Mouse (Mus musculus): ENCODE data around the gene Msi2. TPM values are rescaled to one million over a fixed set of nuclear protein-coding genes. Genes with fewer than 3 reads are reported as not detected.

Msi2 gene
- polyA plus RNA-seq, 1 experiment from 2014 or later: 3.9 TPM

DNA sequence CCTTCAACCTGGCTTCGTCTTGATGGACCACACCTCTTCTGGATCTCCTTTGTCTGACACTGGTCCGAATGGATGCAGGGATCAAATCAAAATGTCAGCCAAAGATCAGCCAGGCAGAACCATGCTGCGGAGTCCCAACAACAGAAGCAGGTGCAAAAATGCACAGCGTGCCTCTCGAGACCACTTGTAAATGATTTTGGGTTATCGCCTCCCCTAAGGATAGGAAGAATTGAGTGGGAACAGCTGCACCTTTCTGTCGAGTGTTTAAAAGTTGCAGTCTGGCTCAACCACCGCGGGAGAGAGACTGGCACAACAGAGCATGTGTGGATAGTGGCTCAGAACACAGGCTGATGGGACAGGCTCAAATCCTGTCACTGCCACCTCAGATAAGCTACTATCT is 361.0 kb downstream of the Msi2 start:
- DNase-seq: no peak

DNA sequence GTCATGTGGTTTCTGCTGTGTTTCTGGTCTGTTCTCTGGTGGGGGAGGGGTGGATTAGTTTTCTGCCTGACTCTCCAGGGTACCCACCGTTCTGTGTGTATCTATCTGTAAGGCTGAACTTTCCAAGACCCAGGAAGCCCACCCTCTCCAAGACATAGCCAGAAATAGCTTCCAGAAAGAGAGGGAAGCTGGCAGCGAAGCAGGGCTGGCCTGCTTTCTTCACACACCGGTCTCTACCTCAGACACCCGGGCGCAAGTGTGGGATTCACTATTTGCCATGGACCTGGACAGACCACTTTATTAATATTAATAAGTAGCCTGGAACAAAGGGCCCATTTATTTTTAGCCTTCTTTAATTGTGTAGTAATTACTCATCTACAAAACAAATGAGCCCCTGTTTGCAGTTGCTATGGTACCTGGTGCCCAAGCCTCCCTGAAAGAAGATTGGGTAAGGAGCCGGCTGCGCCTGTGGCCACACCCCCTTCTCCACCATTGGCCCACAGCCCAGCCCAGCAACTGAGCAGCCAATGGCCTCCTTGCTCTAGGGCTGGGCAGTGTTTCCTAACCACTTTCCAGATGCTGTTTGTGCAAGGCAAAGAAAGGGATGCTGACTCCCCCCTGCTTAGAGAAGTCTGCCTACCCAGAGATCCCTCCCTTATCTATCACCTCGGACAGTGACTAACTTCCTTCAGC is 361.6 kb downstream of the Msi2 start:
- 0 out of 2 replicates have a peak, but pooled peaks cover 3% of the 10 kb centered on the region for H3K36me3 ChIP-seq
- 60% methylated on average over 8 of the region's 8 CpGs for WGBS (ENCODE audit: insufficient replicate concordance)
- no peak overlapping the region for H3K9ac ChIP-seq
- H3K27ac ChIP-seq: no peak overlapping the region
- H3K4me1 ChIP-seq (replicated peaks): peaks cover 54% of the 10 kb centered on the region
- no peaks in the 10 kb centered on the region for H3K9me3 ChIP-seq (replicated peaks)
- DNase-seq (peak; percentile 58), ATAC-seq (ENCODE audit: low read depth) (peak; percentile 83)
- H3K4me2 ChIP-seq: no peak overlapping the region
- no peaks in the 10 kb centered on the region for H3K27me3 ChIP-seq
- H3K4me3 ChIP-seq (replicated peaks): no peak overlapping the region

More for the DNA sequence above, 361.0 kb downstream of the Msi2 start:
- Histone ChIP-seq H3K4me2 (no peak overlapping the region), H3K4me3 (replicated peaks) (no peak overlapping the region), H3K36me3 (0 out of 2 replicates have a peak, but pooled peaks cover 4% of the 10 kb centered on the region), H3K27me3 (no peaks in the 10 kb centered on the region), H3K9ac (no peak overlapping the region), H3K4me1 (replicated peaks) (peaks cover 48% of the 10 kb centered on the region), H3K27ac (no peak overlapping the region), H3K9me3 (replicated peaks) (no peaks in the 10 kb centered on the region)
- 51% methylated on average over 9 of the region's 9 CpGs for WGBS (ENCODE audit: insufficient replicate concordance)
- 0 out of 2 replicates have a peak, but pooled peaks have one; percentile 32 for ATAC-seq (ENCODE audit: low read depth)

DNA sequence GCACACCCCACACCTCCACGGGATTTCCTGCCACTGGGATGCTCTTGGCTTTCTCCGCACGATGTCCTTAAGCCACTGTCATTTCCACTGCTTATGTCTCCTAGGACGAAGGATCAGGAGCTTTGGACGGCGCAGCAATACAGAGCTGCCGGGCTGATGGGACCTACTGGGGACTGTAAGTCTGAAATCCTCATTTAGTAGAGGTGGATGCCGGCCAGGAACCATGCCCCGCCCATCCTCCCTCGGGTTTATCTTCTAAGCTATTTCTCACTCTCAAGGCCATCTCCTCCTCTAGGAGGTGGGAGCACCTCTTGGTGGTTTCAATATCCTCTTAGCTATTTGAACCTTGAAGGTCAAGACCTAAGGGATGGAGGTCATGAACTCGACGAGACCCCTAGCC is 362.3 kb downstream of the Msi2 start:
- peaks cover 57% of the 10 kb centered on the region for H3K4me1 ChIP-seq (replicated peaks)
- H3K27me3 ChIP-seq: no peaks in the 10 kb centered on the region
- WGBS (ENCODE audit: insufficient replicate concordance): 67% methylated on average over 12 of the region's 12 CpGs
- H3K4me2 ChIP-seq: no peak overlapping the region
- H3K4me3 ChIP-seq (replicated peaks): no peak overlapping the region
- no peaks in the 10 kb centered on the region for H3K36me3 ChIP-seq
- H3K9me3 ChIP-seq (replicated peaks): no peaks in the 10 kb centered on the region
- H3K9ac ChIP-seq: no peak overlapping the region
- no peak for DNase-seq
- no peak overlapping the region for H3K27ac ChIP-seq
- ATAC-seq (ENCODE audit: low read depth): no peak

DNA sequence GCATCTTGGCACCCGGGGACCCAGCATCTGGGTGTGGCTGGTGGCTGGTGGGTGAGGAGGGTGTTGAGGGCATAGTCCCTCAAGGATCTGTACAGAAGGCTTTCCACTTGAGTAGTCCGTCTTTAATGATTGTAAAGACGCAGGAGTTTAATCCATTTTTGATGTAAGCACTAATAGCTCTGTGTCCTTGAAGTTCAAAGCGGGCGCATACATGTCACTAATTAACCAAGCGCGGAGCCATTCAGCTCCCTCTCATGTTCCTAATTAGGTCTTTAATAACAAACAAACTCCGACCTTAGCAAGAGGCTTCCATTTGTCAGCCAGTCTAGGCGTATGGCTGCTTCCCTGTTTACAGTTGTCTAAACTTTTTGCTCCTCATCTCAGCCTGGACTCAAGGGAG is 363.5 kb downstream of the Msi2 start:
- WGBS (ENCODE audit: insufficient replicate concordance): 84% methylated on average over 9 of the region's 9 CpGs
- Histone ChIP-seq H3K4me3 (replicated peaks) (no peak overlapping the region), H3K4me2 (no peak overlapping the region), H3K27me3 (no peaks in the 10 kb centered on the region), H3K4me1 (replicated peaks) (peaks cover 53% of the 10 kb centered on the region), H3K9ac (no peak overlapping the region), H3K9me3 (replicated peaks) (no peaks in the 10 kb centered on the region), H3K36me3 (no peaks in the 10 kb centered on the region), H3K27ac (no peak overlapping the region)
- no peak for DNase-seq
- no peak for ATAC-seq (ENCODE audit: low read depth)

DNA sequence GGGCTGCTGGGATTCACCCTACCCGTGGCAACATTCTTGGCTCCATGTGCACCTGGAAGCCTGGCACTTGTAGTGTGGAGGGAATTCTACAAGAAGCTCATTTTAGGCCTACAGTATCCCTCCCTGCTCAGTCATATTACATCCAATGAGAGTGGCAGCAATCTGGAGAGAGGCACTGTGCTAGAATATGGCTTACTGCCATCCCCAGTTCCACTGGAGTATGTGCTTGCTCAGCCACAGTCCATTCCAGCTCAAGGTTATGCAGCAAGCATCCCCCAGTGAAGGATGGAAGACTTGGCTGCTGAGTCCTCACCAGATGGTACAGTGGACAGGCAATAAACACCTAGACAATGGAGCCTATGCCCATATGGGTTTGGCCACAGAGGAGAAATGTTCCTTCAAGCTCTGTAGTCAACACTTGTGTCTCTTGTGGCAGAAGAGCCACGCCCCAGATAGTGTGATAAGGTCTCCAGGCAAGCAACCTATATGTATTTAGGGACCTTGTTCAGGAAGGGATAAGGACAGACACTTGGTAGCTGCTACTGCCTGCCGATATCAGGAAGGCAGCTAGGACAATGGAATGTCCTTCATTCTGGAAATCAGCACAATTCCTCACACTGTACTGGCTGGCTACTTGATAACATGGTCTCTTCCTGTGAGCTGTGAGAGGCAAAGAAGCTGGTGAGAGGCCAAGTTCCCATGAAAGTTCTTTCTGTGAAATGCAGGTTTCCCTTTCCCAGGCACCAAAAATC is 366.4 kb downstream of the Msi2 start:
- H3K36me3 ChIP-seq: no peaks in the 10 kb centered on the region
- 46% methylated on average over 3 of the region's 3 CpGs for WGBS (ENCODE audit: insufficient replicate concordance)
- no peaks in the 10 kb centered on the region for H3K27me3 ChIP-seq
- peaks cover 24% of the 10 kb centered on the region for H3K4me1 ChIP-seq (replicated peaks)
- ATAC-seq (ENCODE audit: low read depth) (peak; percentile 57), DNase-seq (no peak)
- no peak overlapping the region for H3K9ac ChIP-seq
- H3K27ac ChIP-seq: no peak overlapping the region
- no peak overlapping the region for H3K4me2 ChIP-seq
- no peaks in the 10 kb centered on the region for H3K9me3 ChIP-seq (replicated peaks)
- no peak overlapping the region for H3K4me3 ChIP-seq (replicated peaks)

DNA sequence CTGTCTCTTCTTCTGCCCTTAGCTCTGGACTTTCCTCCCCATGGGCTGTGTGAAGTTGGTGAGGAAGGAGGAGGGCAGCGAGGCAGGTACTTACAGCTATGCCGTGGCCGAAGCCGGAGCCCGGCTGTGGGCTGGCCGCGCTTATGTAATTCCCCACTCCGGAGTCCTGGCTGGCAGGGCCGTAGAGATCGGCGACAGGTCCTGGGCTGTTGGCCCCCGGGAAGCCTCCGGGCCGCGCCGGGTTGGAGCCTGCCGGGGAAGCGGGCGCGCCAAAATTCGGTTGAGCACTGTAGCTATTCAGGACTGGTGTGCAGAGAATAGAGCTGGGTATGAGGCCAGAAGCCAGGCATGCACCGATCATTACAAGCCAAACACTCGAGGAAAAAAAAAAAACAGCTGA is 369.6 kb downstream of the Msi2 start:
- WGBS (ENCODE audit: insufficient replicate concordance): 84% methylated on average over 23 of the region's 23 CpGs
- no peak overlapping the region for H3K4me3 ChIP-seq (replicated peaks)
- no peak overlapping the region for H3K4me2 ChIP-seq
- H3K27ac ChIP-seq: no peak overlapping the region
- no peak for ATAC-seq (ENCODE audit: low read depth)
- peaks cover 16% of the 10 kb centered on the region for H3K4me1 ChIP-seq (replicated peaks)
- no peaks in the 10 kb centered on the region for H3K27me3 ChIP-seq
- H3K36me3 ChIP-seq: no peaks in the 10 kb centered on the region
- no peak overlapping the region for H3K9ac ChIP-seq
- DNase-seq: no peak
- no peaks in the 10 kb centered on the region for H3K9me3 ChIP-seq (replicated peaks)

DNA sequence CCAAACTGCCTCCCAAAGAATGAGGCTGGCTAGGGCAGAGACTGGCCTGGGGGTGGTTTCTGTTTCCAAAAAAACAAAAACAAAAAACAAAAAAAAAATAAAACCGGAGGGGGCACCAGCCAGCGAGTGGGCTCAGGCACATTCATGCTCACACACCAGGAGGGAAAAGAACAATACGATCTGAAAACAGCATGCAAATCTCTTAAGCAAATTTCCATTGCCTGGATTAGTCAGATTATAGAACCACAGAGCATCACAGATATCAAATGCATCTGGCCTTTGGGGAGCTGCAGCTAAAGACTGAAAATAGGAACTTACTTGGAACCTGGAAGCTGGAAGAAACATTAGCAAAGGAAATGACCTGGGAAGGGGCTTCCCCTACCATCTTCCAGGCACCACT is 370.3 kb downstream of the Msi2 start:
- Histone ChIP-seq H3K27me3 (no peaks in the 10 kb centered on the region), H3K4me1 (replicated peaks) (peaks cover 16% of the 10 kb centered on the region), H3K4me3 (replicated peaks) (no peak overlapping the region), H3K9ac (no peak overlapping the region), H3K36me3 (no peaks in the 10 kb centered on the region), H3K4me2 (no peak overlapping the region), H3K9me3 (replicated peaks) (no peaks in the 10 kb centered on the region), H3K27ac (no peak overlapping the region)
- ATAC-seq (ENCODE audit: low read depth) (no peak), DNase-seq (no peak)
- whole genome bisulfite sequencing (ENCODE audit: insufficient replicate concordance): 76% methylated on average over 3 of the region's 3 CpGs

DNA sequence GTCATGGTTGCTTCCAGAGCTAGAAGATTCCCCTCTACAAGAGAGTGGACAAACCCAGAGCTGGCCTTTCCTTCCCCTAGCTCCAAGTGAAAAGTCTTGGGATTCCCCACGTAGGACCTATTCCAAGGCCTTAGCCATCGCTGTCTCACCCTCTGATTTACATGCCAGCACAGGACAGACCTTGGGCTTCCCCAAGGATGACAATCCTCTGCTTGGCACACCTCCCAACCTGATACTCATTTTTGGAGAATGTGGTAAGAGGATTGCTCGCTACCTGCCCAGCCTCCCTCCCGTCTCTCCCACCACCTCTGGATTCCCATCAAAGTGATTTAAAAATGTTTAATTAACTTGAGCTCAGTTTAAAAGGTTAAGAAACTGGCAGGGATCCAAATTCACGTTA is 372.2 kb downstream of the Msi2 start:
- DNase-seq (no peak), ATAC-seq (ENCODE audit: low read depth) (no peak)
- H3K9me3 ChIP-seq (replicated peaks): no peaks in the 10 kb centered on the region
- H3K4me1 ChIP-seq (replicated peaks): no peaks in the 10 kb centered on the region
- H3K36me3 ChIP-seq: no peaks in the 10 kb centered on the region
- H3K27me3 ChIP-seq: no peaks in the 10 kb centered on the region
- WGBS (ENCODE audit: insufficient replicate concordance): 74% methylated on average over 5 of the region's 5 CpGs
- no peak overlapping the region for H3K4me3 ChIP-seq (replicated peaks)
- H3K4me2 ChIP-seq: no peak overlapping the region
- no peak overlapping the region for H3K9ac ChIP-seq
- no peak overlapping the region for H3K27ac ChIP-seq

DNA sequence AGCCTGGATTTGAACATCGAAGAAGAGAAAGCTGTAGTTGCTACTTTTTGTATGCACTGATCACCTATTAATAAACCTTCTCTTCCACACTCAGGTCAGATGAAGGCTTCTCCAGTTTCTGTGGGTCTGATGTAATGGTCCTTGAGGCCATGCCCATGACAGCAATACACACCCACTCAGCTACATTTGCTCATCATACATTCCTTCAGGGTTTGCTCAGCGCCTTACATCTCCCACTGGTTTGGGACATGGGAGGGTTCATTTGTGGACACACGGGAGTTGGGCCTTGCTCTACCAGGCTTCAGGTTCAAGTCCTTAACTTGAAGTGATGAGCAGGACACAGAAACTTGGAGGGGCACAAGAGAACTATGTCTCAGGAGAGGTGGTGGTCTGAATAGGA is 380.4 kb downstream of the Msi2 start:
- H3K36me3 ChIP-seq: no peaks in the 10 kb centered on the region
- H3K9me3 ChIP-seq (replicated peaks): no peaks in the 10 kb centered on the region
- WGBS (ENCODE audit: insufficient replicate concordance): 78% methylated on average over 3 of the region's 3 CpGs
- DNase-seq (no peak), ATAC-seq (ENCODE audit: low read depth) (no peak)
- no peak overlapping the region for H3K9ac ChIP-seq
- H3K27me3 ChIP-seq: no peaks in the 10 kb centered on the region
- H3K27ac ChIP-seq: no peak overlapping the region
- H3K4me1 ChIP-seq (replicated peaks): no peaks in the 10 kb centered on the region
- H3K4me3 ChIP-seq (replicated peaks): no peak overlapping the region
- H3K4me2 ChIP-seq: no peak overlapping the region

DNA sequence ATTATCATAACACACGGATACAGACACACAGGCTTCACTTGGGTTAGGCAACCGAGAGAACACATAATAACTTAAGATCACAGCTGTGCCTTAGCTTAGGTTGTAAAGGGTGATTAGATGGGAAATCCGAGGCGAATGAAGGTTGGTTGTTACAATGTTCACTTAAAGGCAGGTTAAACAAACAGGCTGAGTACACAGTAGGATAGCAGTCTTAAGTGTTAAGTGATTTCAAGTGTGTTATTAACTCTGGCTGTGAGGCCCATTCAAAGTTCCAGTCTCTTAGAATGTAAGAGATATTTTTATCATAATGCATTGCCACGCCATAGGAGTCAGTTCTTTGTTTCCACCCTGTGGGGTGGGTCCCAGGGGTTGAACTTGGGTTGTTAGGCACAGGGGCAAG is 383.4 kb downstream of the Msi2 start:
- ATAC-seq (ENCODE audit: low read depth): no peak
- 61% methylated on average over 5 of the region's 5 CpGs for WGBS (ENCODE audit: insufficient replicate concordance)
- H3K27ac ChIP-seq: no peak overlapping the region

DNA sequence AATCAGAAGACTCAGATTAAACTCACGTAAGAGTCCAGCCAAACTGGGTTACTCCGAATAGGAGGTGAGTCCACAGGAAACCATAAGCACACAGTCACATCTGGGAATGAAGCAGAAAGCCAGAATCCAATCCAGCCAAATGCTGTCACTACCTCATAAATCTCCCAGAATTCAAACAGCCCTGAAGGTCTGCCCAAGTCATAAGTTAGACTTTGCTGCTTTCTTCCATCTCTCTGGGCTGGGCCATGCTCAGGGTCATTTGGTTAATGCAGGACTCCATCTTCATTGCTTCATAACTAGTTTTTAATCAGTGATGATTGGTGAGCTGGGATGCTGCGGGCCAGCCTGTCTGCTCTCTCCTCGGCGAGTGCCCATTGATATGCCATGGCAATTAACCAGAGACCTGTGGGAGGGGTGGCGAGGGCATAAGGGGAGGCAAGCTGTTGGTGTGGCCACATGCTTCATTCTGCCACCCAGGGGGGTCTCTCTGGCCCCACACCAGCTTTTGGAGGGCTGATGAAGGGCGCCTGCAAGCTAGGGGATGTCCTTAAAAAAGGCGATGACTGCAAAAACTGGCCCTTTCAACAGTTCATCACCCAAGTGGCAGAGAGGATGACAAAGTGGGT is 385.9 kb downstream of the Msi2 start:
- H3K27me3 ChIP-seq: no peaks in the 10 kb centered on the region
- H3K9ac ChIP-seq: no peak overlapping the region
- ATAC-seq (ENCODE audit: low read depth) (no peak), DNase-seq (no peak)
- H3K4me3 ChIP-seq (replicated peaks): no peak overlapping the region
- H3K9me3 ChIP-seq (replicated peaks): no peaks in the 10 kb centered on the region
- H3K4me2 ChIP-seq: no peak overlapping the region
- H3K27ac ChIP-seq: no peak overlapping the region
- 69% methylated on average over 8 of the region's 8 CpGs for WGBS (ENCODE audit: insufficient replicate concordance)
- H3K36me3 ChIP-seq: no peaks in the 10 kb centered on the region
- H3K4me1 ChIP-seq (replicated peaks): no peaks in the 10 kb centered on the region

More for the DNA sequence above, 383.4 kb downstream of the Msi2 start:
- no peak for DNase-seq
- Histone ChIP-seq H3K27me3 (no peaks in the 10 kb centered on the region), H3K4me2 (no peak overlapping the region), H3K9ac (no peak overlapping the region), H3K4me3 (replicated peaks) (no peak overlapping the region), H3K9me3 (replicated peaks) (no peaks in the 10 kb centered on the region), H3K4me1 (replicated peaks) (no peaks in the 10 kb centered on the region), H3K36me3 (no peaks in the 10 kb centered on the region)
